Mouse (Mus musculus) forebrain, postnatal 0 days (tissue): ENCODE measurements around the gene Foxn3. TPM values are rescaled to one million over a fixed set of nuclear protein-coding genes. Genes with fewer than 3 reads are reported as not detected.

Source experiments
- ATAC-seq: fragments of 200-750 bp; cut with Nextera tagmentation; 2 replicates; pipeline ENCODE4 v1.8.0; 2017; ENCODE audit warnings: mild to moderate bottlenecking, moderate library complexity
- DNase-seq: peaks from one replicate; pipeline ENCODE4 v3.0.0-alpha.2; 2015
- H3K27ac ChIP-seq: fragments of 300-500 bp; sonication (generic); 2 replicates; pipeline ENCODE4 v1.5.1; 2014; ENCODE audit warnings: low read depth, mild to moderate bottlenecking, antibody characterized with exemption, low read length, moderate library complexity, mixed read lengths
- H3K27me3 ChIP-seq: fragments of 300-500 bp; sonication (generic); 2 replicates; pipeline ENCODE4 v1.6.1; 2014; ENCODE audit warnings: mild to moderate bottlenecking, low read length, mixed read lengths; ENCODE audit not compliant: insufficient read depth
- H3K36me3 ChIP-seq: fragments of 300-500 bp; sonication (generic); 2 replicates; pipeline ENCODE4 v1.6.1; 2014; ENCODE audit warnings: mild to moderate bottlenecking, moderate library complexity; ENCODE audit not compliant: insufficient read depth
- H3K4me1 ChIP-seq: fragments of 300-500 bp; sonication (generic); 2 replicates; pipeline ENCODE4 v1.6.1; 2014; ENCODE audit warnings: antibody characterized with exemption; ENCODE audit not compliant: insufficient read depth
- H3K4me2 ChIP-seq: fragments of 300-500 bp; sonication (generic); 2 replicates; pipeline ENCODE4 v1.6.1; 2014; ENCODE audit warnings: low read depth, mild to moderate bottlenecking, moderate library complexity
- H3K4me3 ChIP-seq: fragments of 300-500 bp; sonication (generic); 2 replicates; pipeline ENCODE4 v1.5.1; 2014; ENCODE audit warnings: low read depth, low read length, mixed read lengths
- H3K9ac ChIP-seq: fragments of 300-500 bp; sonication (generic); 2 replicates; pipeline ENCODE4 v1.6.1; 2014; ENCODE audit warnings: mild to moderate bottlenecking
- H3K9me3 ChIP-seq: fragments of 300-500 bp; sonication (generic); 2 replicates; pipeline ENCODE4 v1.6.1; 2016; ENCODE audit warnings: low read length
- CTCF ChIP-seq: sonication (generic); IDR thresholded peaks from 2 replicates; pipeline ENCODE4 v1.5.1; 2016; ENCODE audit warnings: antibody characterized with exemption, control low read depth, low read depth
- WGBS: fragments of 180-500 bp; shearing (Covaris S2); extraction: QIAGEN DNeasy Blood & Tissue Kit; methylation state at CpG from one replicate; pipeline ENCODE4 v1.1.7; 2014; 5-methylcytosine and 5-hydroxymethylcytosine counted together
- polyA plus RNA-seq: library from polyadenylated mRNA; unstranded; fragments of >200 nt; fragmentation: Nextera tagmentation; extraction: Ambion mirVana; gene quantifications from 2 replicates; pipeline ENCODE4 v1.2.1, GENCODE M21; 2015
- total RNA-seq: library from RNA; depleted of rRNA; stranded (reverse); fragments of >200 nt; gene quantifications from 2 replicates; pipeline ENCODE4 v1.2.3, GENCODE M21; 2014

Foxn3 gene
- total and polyA plus RNA-seq, 2 experiments from 2014 or later: 32.8 to 61.3 TPM

- no peak for DNase-seq
Observed at GRCm38 (mm10) chr12:99603381-99603780, 40.0 kb upstream of the Foxn3 start.

GRCm38 (mm10) chr12:99601841-99602240 is 38.5 kb upstream of the Foxn3 start:
- WGBS: 82% methylated on average over 3 of the region's 3 CpGs
- H3K4me2 ChIP-seq: no peak overlapping the region
- H3K4me1 ChIP-seq: 0 out of 2 replicates have a peak, but pooled peaks cover 3% of the 10 kb centered on the region
- H3K9me3 ChIP-seq: no peaks in the 10 kb centered on the region
- TF ChIP-seq CTCF: no peak
- no peak for DNase-seq
- ATAC-seq: no peak
- H3K27ac ChIP-seq: no peak overlapping the region
- no peaks in the 10 kb centered on the region for H3K36me3 ChIP-seq
- H3K27me3 ChIP-seq: no peaks in the 10 kb centered on the region
- no peak overlapping the region for H3K9ac ChIP-seq
- no peak overlapping the region for H3K4me3 ChIP-seq

More at GRCm38 (mm10) chr12:99603381-99603780, 40.0 kb upstream of the Foxn3 start:
- no peak for TF ChIP-seq CTCF
- Histone ChIP-seq H3K27ac (no peak overlapping the region), H3K36me3 (no peaks in the 10 kb centered on the region), H3K4me2 (no peak overlapping the region), H3K27me3 (no peaks in the 10 kb centered on the region), H3K4me3 (no peak overlapping the region), H3K9ac (no peak overlapping the region), H3K4me1 (0 out of 2 replicates have a peak, but pooled peaks cover 3% of the 10 kb centered on the region), H3K9me3 (no peaks in the 10 kb centered on the region)
- no peak for ATAC-seq
- WGBS: 50% methylated on average over 2 of the region's 2 CpGs

- no peak for ATAC-seq
- H3K9ac ChIP-seq: no peak overlapping the region
- H3K4me1 ChIP-seq: 0 out of 2 replicates have a peak, but pooled peaks cover 3% of the 10 kb centered on the region
- H3K27ac ChIP-seq: no peak overlapping the region
- H3K4me2 ChIP-seq: no peak overlapping the region
- no peaks in the 10 kb centered on the region for H3K36me3 ChIP-seq
- no peak for DNase-seq
- no peaks in the 10 kb centered on the region for H3K27me3 ChIP-seq
- H3K4me3 ChIP-seq: no peak overlapping the region
- H3K9me3 ChIP-seq: no peaks in the 10 kb centered on the region
- 47% methylated on average over 8 of the region's 8 CpGs for WGBS
- no peak for TF ChIP-seq CTCF
Observed at GRCm38 (mm10) chr12:99601392-99601791, 38.0 kb upstream of the Foxn3 start.

GRCm38 (mm10) chr12:99599606-99600005 is 36.2 kb upstream of the Foxn3 start:
- 32% methylated on average over 7 of the region's 7 CpGs for WGBS
- ATAC-seq (peak; percentile 54; the same call in 1 of the 2 replicates), DNase-seq (no peak)
- Histone ChIP-seq H3K4me2 (no peak overlapping the region), H3K36me3 (no peaks in the 10 kb centered on the region), H3K9me3 (no peaks in the 10 kb centered on the region), H3K27me3 (no peaks in the 10 kb centered on the region), H3K4me1 (0 out of 2 replicates have a peak, but pooled peaks cover 3% of the 10 kb centered on the region), H3K4me3 (no peak overlapping the region), H3K9ac (no peak overlapping the region), H3K27ac (no peak overlapping the region)
- TF ChIP-seq CTCF: no peak

- DNase-seq (no peak), ATAC-seq (no peak)
- Histone ChIP-seq H3K4me1 (no peaks in the 10 kb centered on the region), H3K9ac (no peak overlapping the region), H3K27ac (no peak overlapping the region), H3K4me3 (no peak overlapping the region), H3K4me2 (no peak overlapping the region), H3K36me3 (no peaks in the 10 kb centered on the region), H3K27me3 (no peaks in the 10 kb centered on the region), H3K9me3 (no peaks in the 10 kb centered on the region)
- WGBS: 96% methylated on average over 2 of the region's 2 CpGs
- TF ChIP-seq CTCF: no peak
Observed at GRCm38 (mm10) chr12:99596397-99596796, 33.0 kb upstream of the Foxn3 start.

GRCm38 (mm10) chr12:99587338-99587737 is 24.0 kb upstream of the Foxn3 start:
- H3K27me3 ChIP-seq: no peaks in the 10 kb centered on the region
- DNase-seq (no peak), ATAC-seq (no peak)
- no peak for TF ChIP-seq CTCF
- H3K4me1 ChIP-seq: no peaks in the 10 kb centered on the region
- no peaks in the 10 kb centered on the region for H3K9me3 ChIP-seq
- no peak overlapping the region for H3K9ac ChIP-seq
- H3K4me3 ChIP-seq: no peak overlapping the region
- H3K4me2 ChIP-seq: no peak overlapping the region
- no peak overlapping the region for H3K27ac ChIP-seq
- H3K36me3 ChIP-seq: no peaks in the 10 kb centered on the region
- WGBS: 80% methylated on average over 3 of the region's 3 CpGs

- ATAC-seq: no peak
- WGBS: 82% methylated on average over 4 of the region's 4 CpGs
- Histone ChIP-seq H3K27ac (no peak overlapping the region), H3K4me1 (no peaks in the 10 kb centered on the region), H3K9me3 (no peaks in the 10 kb centered on the region), H3K4me2 (no peak overlapping the region), H3K27me3 (no peaks in the 10 kb centered on the region), H3K9ac (no peak overlapping the region), H3K36me3 (no peaks in the 10 kb centered on the region), H3K4me3 (no peak overlapping the region)
- DNase-seq: no peak
- no peak for TF ChIP-seq CTCF
Observed at GRCm38 (mm10) chr12:99579989-99580388, 16.6 kb upstream of the Foxn3 start.
